In the genomic region with DNA sequence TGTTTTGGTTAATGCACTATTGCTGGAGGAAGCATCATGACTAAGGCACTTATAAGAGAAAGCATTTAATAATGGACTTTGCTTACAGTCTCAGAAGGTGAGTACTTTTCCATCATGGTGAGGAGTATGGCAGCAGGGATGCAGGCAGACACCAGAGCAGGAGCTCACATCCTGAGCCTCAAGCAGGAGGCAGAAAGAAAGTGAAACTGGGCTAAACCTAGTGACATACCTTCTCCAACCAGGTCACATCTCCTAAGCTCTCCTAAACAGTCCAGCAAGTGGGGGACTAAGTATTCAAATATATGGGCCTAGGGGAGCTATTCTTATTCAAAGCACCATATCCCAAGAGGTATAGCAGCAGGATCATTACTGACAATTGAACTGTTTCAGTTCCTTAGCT, we compare ENCODE assay signal across 25 mouse cellular contexts.
A peak's percentile ranks its signal among the peaks of the same experiment; 100 is the strongest.
DNase-seq lines count a peak whose midpoint lies in the region; ATAC-seq and TF ChIP-seq lines count a peak whose summit lies in the region.
"Had no signal": no experiment of that assay in that cellular context is flagged by ENCODE, and none has a peak within 500 bp of the region (broad histone marks: within the 10 kb centered on the region; RNA-seq: fewer than 3 reads in every experiment).

No protein-coding gene starts in this region.

- ATAC-seq in forebrain, embryonic 11.5 days (replicated peaks; ENCODE audit: low FRiP score): no peak
- ATAC-seq: activated CD4-positive, CD25-positive, alpha-beta regulatory T cell, adult 4 months; forebrain, embryonic 13.5 days; forebrain, embryonic 15.5 days; forebrain, postnatal 0 days; Patski had no signal

- H3K27ac ChIP-seq in layer of hippocampus, adult 2 months: peak overlapping the region; percentile 12; the same call in 1 of the 2 replicates
- no peak overlapping the region for H3K27ac ChIP-seq in forebrain, embryonic 11.5 days (ENCODE audit: low read depth, low read length)
- H3K27ac ChIP-seq: embryonic facial prominence, embryonic 13.5 days; embryonic facial prominence, embryonic 15.5 days; forebrain, embryonic 10.5 days; forebrain, embryonic 13.5 days; forebrain, embryonic 15.5 days had no signal

- no peaks in the 10 kb centered on the region for H3K36me3 ChIP-seq in forebrain, embryonic 11.5 days (ENCODE audit: control insufficient read depth, insufficient read depth, low read length)
- H3K36me3 ChIP-seq: embryonic facial prominence, embryonic 13.5 days; embryonic facial prominence, embryonic 15.5 days; forebrain, embryonic 10.5 days; forebrain, embryonic 15.5 days; G1E had no signal

- no peak overlapping the region for H3K4me2 ChIP-seq in forebrain, embryonic 11.5 days (ENCODE audit: low read depth, low read length, severe bottlenecking)
- H3K4me2 ChIP-seq: embryonic facial prominence, embryonic 13.5 days; embryonic facial prominence, embryonic 15.5 days; forebrain, embryonic 13.5 days; forebrain, embryonic 15.5 days had no signal

- no peak overlapping the region for H3K9ac ChIP-seq in forebrain, embryonic 11.5 days (ENCODE audit: low read length)
- H3K9ac ChIP-seq: embryonic facial prominence, embryonic 13.5 days; embryonic facial prominence, embryonic 15.5 days; forebrain, embryonic 13.5 days; forebrain, embryonic 15.5 days; forebrain, postnatal 0 days had no signal

- H3K4me1 ChIP-seq in forebrain, embryonic 11.5 days (replicated peaks; ENCODE audit: control insufficient read depth, insufficient read depth, low read length): no peaks in the 10 kb centered on the region
- H3K4me1 ChIP-seq: embryonic facial prominence, embryonic 13.5 days; embryonic facial prominence, embryonic 15.5 days; forebrain, embryonic 10.5 days; forebrain, embryonic 13.5 days; forebrain, embryonic 15.5 days had no signal

- TF ChIP-seq CTCF in layer of hippocampus, adult 2 months (conservative IDR thresholded peaks at IDR 0.05): no peak

- no peaks in the 10 kb centered on the region for H3K27me3 ChIP-seq in forebrain, embryonic 11.5 days (ENCODE audit: control insufficient read depth, insufficient read depth, low read length)
- H3K27me3 ChIP-seq: CH12.LX; embryonic facial prominence, embryonic 13.5 days; embryonic facial prominence, embryonic 15.5 days; forebrain, embryonic 13.5 days; forebrain, embryonic 15.5 days; Patski had no signal

- H3K4me3 ChIP-seq in layer of hippocampus, adult 2 months: no peak overlapping the region
- no peak overlapping the region for H3K4me3 ChIP-seq in forebrain, embryonic 11.5 days (ENCODE audit: low read depth, low read length)
- H3K4me3 ChIP-seq: embryonic facial prominence, embryonic 13.5 days; embryonic facial prominence, embryonic 15.5 days; erythroblast, embryonic 14.5 days; forebrain, embryonic 10.5 days; forebrain, embryonic 13.5 days; forebrain, embryonic 15.5 days had no signal

- no peak for DNase-seq in layer of hippocampus, adult 2 months (ENCODE audit: low spot score in 2 of 2)
- DNase-seq in layer of hippocampus, adult 8-10 months (ENCODE audit: low spot score in 2 of 2): no peak
- peak; percentile 10 for DNase-seq in induced T-regulatory cell, adult 2 months (ENCODE audit: low read depth)
- no peak for DNase-seq in forebrain, embryonic 11.5 days (ENCODE audit: low spot score)
- DNase-seq in cerebellum, postnatal 25 days: no peak
- DNase-seq: adrenal gland, adult 8-10 months; adrenal gland, postnatal 14 days; adrenal gland, postnatal 36 days; cerebellum, adult 11-12 months; cerebellum, adult 2 months; cerebellum, adult 9-10 months; cerebellum, postnatal 10 days; cerebellum, postnatal 36 days; embryo, embryonic 11 days; forebrain, postnatal 0 days had no signal

- H3K9me3 ChIP-seq in forebrain, embryonic 11.5 days (ENCODE audit: control insufficient read depth, low read length): no peaks in the 10 kb centered on the region
- H3K9me3 ChIP-seq: embryonic facial prominence, embryonic 13.5 days; embryonic facial prominence, embryonic 15.5 days; forebrain, embryonic 10.5 days; forebrain, embryonic 13.5 days; forebrain, embryonic 15.5 days had no signal
